Mouse (Mus musculus) left cerebral cortex, postnatal 14 days (tissue): ENCODE data around the gene Gm13871. TPM values are rescaled to one million over a fixed set of nuclear protein-coding genes. Genes with fewer than 3 reads are reported as not detected.
"Not testable (repeated sequence)": the region's sequence is repeated elsewhere in the genome, so short reads cannot be mapped to it uniquely, and the experiment has no call there.

Experiments
- DNase-seq, 2 experiments: peaks; one replicate each; pipeline ENCODE4 v3.0.0; 2021 to 2022; ENCODE audit warnings: low spot score in 2 of 2, mixed read lengths in 1 of 2
- intact Hi-C: fragments of 180-260 bp; cut with DNase I; formaldehyde crosslinking; loops from one replicate; pipeline ENCODE4 v1.15.1; 2025
- long read RNA-seq, 2 experiments: library from polyadenylated mRNA; stranded (forward); transcript quantifications; one replicate each; pipeline ENCODE4 v2.0.0; 2021
- total RNA-seq, 2 experiments: library from RNA; stranded (reverse); gene quantifications; 2 replicates each; pipeline ENCODE4 v1.2.3; 2021

Gm13871 gene
- total RNA-seq, result not detected
- long read RNA-seq, experiment 1, result 0 reads
- long read RNA-seq, experiment 2, result 0 reads

- DNase-seq, intact Hi-C loops: not testable (repeated sequence)
These were observed at the start of gene Gm13871 for GRCm38 (mm10) chr4:73905853-73906252. Gm13871 (minus strand) TSS chr4:73905953.

DNA sequence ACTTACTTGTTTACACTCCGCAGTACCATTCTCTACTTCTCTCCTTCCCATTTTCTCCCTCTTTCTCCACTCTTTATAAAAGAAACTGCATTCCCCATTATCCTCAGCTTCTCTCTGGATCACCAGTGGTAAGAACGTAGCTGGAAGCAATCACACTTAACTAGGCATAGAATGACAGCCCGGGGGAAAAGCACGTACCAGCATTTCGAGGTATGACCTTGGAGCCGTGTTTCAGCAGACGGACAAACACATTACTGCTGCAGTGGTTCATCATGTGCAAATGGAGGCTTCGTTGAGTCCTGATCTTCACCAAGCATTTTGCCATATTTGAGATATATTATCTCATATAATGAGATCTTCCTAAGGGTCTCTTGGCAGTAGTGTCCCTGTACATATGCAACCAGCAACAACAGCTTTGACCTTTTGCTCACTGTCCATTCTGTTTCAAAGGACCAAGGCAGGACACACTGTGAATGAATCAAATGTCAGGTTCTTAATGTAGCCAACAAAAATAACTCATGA is 44.7 kb upstream of the Gm13871 start, which contains the start of gene 2310002L09Rik:
TSS of gene 2310002L09Rik (minus strand) at position 472 of the 522 bp plus-strand sequence.
- no peak for DNase-seq
- intact Hi-C loops, result no loop called here

GRCm38 (mm10) chr4:73920660-73921059 is 14.9 kb upstream of the Gm13871 start, which contains the start of gene Gm11756:
Gm11756 (minus strand) TSS chr4:73920760.
- DNase-seq, intact Hi-C loops: not testable (repeated sequence)

GRCm38 (mm10) chr4:73891012-73891411 is 14.7 kb downstream of the Gm13871 start, which contains the start of gene Gm11757:
Gm11757 (minus strand) TSS chr4:73891112.
- intact Hi-C loops, result not testable (repeated sequence)

GRCm38 (mm10) chr4:73876166-73876565 is 29.6 kb downstream of the Gm13871 start, which contains the start of gene Gm11758:
Gm11758 (minus strand) TSS chr4:73876266.
- intact Hi-C loops, DNase-seq: not testable (repeated sequence)

More at GRCm38 (mm10) chr4:73891012-73891411, 14.7 kb downstream of the Gm13871 start, which contains the start of gene Gm11757:
- DNase-seq, result not testable (repeated sequence)

Other genes starting within 250 kb of the Gm13871 start
- gene Gm11239, start 237.6 kb downstream of the Gm13871 start, total RNA-seq, result not detected
- not detected for gene Gm428, start 222.4 kb downstream of the Gm13871 start, total RNA-seq
- under 1 TPM in 1 of 2 experiments, not detected in 1; 0.13 TPM for gene Rasef, start 115.0 kb downstream of the Gm13871 start, total RNA-seq
- gene Gm11758, start 29.7 kb downstream of the Gm13871 start, total RNA-seq, result not detected
- not detected for gene Gm11757, start 14.8 kb downstream of the Gm13871 start, total RNA-seq
- gene Gm11756, start 14.8 kb upstream of the Gm13871 start, total RNA-seq, result not detected
- not detected for gene 2310002L09Rik, start 44.9 kb upstream of the Gm13871 start, total RNA-seq
- 10 to 100 TPM; 12.5 to 14.3 TPM for gene Frmd3, start 107.5 kb upstream of the Gm13871 start, total RNA-seq